Mouse (Mus musculus) lung, postnatal 0 days (tissue): ENCODE results near the gene Nav1. TPM values are rescaled to one million over a fixed set of nuclear protein-coding genes. Genes with fewer than 3 reads are reported as not detected.
A peak's percentile ranks its signal among the peaks of the same experiment; 100 is the strongest.

Experiments
- ATAC-seq: fragments of 200-750 bp; cut with Nextera tagmentation; 2 replicates; pipeline ENCODE4 v1.8.0; 2017; ENCODE audit warnings: moderate library complexity
- DNase-seq: peaks from one replicate; pipeline ENCODE4 v3.0.0-alpha.2; 2016; ENCODE audit warnings: low spot score
- H3K27ac ChIP-seq: fragments of 300-500 bp; sonication (generic); 2 replicates; pipeline ENCODE4 v1.5.1; 2014; ENCODE audit warnings: antibody characterized with exemption, mild to moderate bottlenecking, low read length, mixed read lengths
- H3K27me3 ChIP-seq: fragments of 300-500 bp; sonication (generic); replicated peaks from 2 replicates; pipeline ENCODE4 v1.6.1; 2014; ENCODE audit warnings: low read length, mixed read lengths; ENCODE audit not compliant: insufficient read depth
- H3K36me3 ChIP-seq: fragments of 300-500 bp; sonication (generic); 2 replicates; pipeline ENCODE4 v1.6.1; 2014; ENCODE audit warnings: low read length, mixed read lengths; ENCODE audit not compliant: insufficient read depth
- H3K4me1 ChIP-seq: fragments of 300-500 bp; sonication (generic); 2 replicates; pipeline ENCODE4 v1.6.1; 2014; ENCODE audit warnings: antibody characterized with exemption, low read depth, low read length, mixed read lengths; ENCODE audit not compliant: insufficient read depth
- H3K4me2 ChIP-seq: fragments of 300-500 bp; sonication (generic); replicated peaks from 2 replicates; pipeline ENCODE4 v1.6.1; 2014; ENCODE audit warnings: low read depth, mild to moderate bottlenecking, low read length, moderate library complexity, mixed read lengths
- H3K4me3 ChIP-seq: fragments of 300-500 bp; sonication (generic); 2 replicates; pipeline ENCODE4 v1.5.1; 2014; ENCODE audit warnings: low read depth, low read length
- H3K9ac ChIP-seq: fragments of 300-500 bp; sonication (generic); replicated peaks from 2 replicates; pipeline ENCODE4 v1.6.1; 2014; ENCODE audit warnings: low read depth, mild to moderate bottlenecking
- H3K9me3 ChIP-seq: fragments of 300-500 bp; sonication (generic); 2 replicates; pipeline ENCODE4 v1.6.1; 2016; ENCODE audit warnings: low read length, mixed read lengths
- CTCF ChIP-seq: IDR thresholded peaks from 2 replicates; pipeline ENCODE4 v1.5.1; 2016; ENCODE audit warnings: antibody characterized with exemption, mild to moderate bottlenecking
- EP300 ChIP-seq: IDR thresholded peaks from 2 replicates; pipeline ENCODE4 v1.6.1; 2016; ENCODE audit warnings: antibody characterized with exemption, mild to moderate bottlenecking, control low read depth
- WGBS: fragments of 180-500 bp; shearing (Covaris S2); extraction: QIAGEN DNeasy Blood & Tissue Kit; methylation state at CpG from one replicate; pipeline ENCODE4 v1.1.7; 2014; 5-methylcytosine and 5-hydroxymethylcytosine counted together
- polyA plus RNA-seq: library from polyadenylated mRNA; unstranded; fragments of >200 nt; fragmentation: Nextera tagmentation; extraction: Ambion mirVana; gene quantifications from 2 replicates; pipeline ENCODE4 v1.2.1, GENCODE M21; 2015

The Nav1 gene
- polyA plus RNA-seq, 1 experiment from 2014 or later, result 5.7 TPM

DNA sequence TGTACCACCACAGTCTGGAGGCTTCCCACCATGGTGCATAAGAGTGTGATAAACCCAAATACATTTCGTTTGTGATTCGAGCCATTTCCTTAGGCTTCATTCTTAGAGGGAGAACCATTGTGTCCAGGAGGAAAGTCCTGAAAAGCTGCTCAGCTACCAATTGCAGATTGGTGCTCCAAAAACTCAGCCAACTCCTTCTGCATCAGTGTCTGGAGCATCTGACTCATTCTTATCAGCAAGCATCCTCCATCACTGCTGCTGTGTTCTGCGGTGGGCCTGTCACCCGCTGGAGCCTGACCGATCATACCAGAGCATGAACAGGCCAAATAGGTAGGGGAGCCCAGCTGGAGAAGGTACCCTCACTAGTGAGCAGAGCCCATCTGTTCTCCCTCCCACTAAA, 16.0 kb upstream of the Nav1 start:
- no peak for DNase-seq
- no peaks in the 10 kb centered on the region for H3K4me1 ChIP-seq
- WGBS, result 79% methylated on average over 5 of the region's 5 CpGs
- H3K4me3 ChIP-seq, result no peak overlapping the region
- no peak for ATAC-seq
- no peaks in the 10 kb centered on the region for H3K27me3 ChIP-seq
- H3K27ac ChIP-seq, result no peak overlapping the region
- TF ChIP-seq CTCF (no peak), EP300 (no peak)
- H3K4me2 ChIP-seq, result no peak overlapping the region
- no peaks in the 10 kb centered on the region for H3K36me3 ChIP-seq
- no peak overlapping the region for H3K9ac ChIP-seq
- no peaks in the 10 kb centered on the region for H3K9me3 ChIP-seq

DNA sequence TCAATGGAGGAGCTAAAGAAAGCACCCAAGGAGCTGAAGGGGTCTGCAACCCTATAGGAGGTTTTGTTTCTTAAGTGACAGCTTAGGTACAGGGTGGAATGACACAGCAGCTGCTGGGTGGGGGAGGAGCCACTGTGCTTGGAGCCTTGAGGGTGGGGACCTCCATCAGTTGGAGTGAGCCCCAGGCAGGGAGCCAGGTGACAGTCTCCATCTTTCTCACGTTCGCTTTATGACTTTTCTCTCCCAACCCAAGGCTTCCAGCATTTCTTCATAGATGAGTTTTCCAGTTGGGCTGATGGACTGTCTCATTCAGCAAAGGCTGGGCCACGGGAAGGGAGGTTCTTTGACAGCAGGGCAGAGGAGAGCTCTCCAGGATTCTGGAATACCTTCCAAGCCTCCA, 14.2 kb upstream of the Nav1 start:
- TF ChIP-seq CTCF (no peak), EP300 (no peak)
- no peak overlapping the region for H3K4me2 ChIP-seq
- 36% methylated on average over 3 of the region's 3 CpGs for WGBS
- H3K27me3 ChIP-seq, result no peaks in the 10 kb centered on the region
- H3K9ac ChIP-seq, result no peak overlapping the region
- H3K36me3 ChIP-seq, result no peaks in the 10 kb centered on the region
- DNase-seq, result no peak
- no peak for ATAC-seq
- peaks cover 2% of the 10 kb centered on the region; the same call in 1 of the 2 replicates for H3K4me1 ChIP-seq
- no peaks in the 10 kb centered on the region for H3K9me3 ChIP-seq
- H3K27ac ChIP-seq, result no peak overlapping the region
- H3K4me3 ChIP-seq, result no peak overlapping the region

DNA sequence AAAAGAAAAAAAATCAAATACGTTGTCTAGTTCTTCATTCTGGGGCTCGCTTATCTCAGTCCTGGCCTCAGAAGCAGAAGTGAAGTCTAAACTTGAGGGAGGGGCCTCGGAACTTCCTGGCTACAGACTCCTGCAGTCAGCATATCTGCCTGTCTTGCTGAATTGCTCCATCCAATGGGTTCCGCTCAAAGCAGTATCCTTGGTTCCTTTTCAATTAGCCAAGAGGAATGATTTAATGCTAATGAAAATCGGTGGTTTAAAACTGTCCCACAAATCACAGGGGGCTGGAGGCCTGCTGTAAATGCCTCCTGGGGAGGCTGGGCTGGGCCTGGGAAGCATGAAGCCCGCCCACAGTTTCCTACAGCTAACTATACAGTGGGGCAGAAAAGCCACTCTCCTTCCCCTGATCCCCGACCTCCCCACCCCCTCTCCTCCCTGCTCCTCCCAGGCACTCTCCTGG, 12.9 kb upstream of the Nav1 start:
- Histone ChIP-seq H3K4me1 (peaks cover 2% of the 10 kb centered on the region; the same call in 1 of the 2 replicates), H3K4me3 (no peak overlapping the region), H3K27me3 (no peaks in the 10 kb centered on the region), H3K9me3 (no peaks in the 10 kb centered on the region), H3K4me2 (no peak overlapping the region), H3K27ac (peak overlapping the region; percentile 32; the same call in 1 of the 2 replicates), H3K9ac (no peak overlapping the region), H3K36me3 (no peaks in the 10 kb centered on the region)
- DNase-seq (peak; percentile 64), ATAC-seq (peak; percentile 55)
- 11% methylated on average over 7 of the region's 7 CpGs for WGBS
- no peak for TF ChIP-seq EP300
- TF ChIP-seq CTCF, result no peak

DNA sequence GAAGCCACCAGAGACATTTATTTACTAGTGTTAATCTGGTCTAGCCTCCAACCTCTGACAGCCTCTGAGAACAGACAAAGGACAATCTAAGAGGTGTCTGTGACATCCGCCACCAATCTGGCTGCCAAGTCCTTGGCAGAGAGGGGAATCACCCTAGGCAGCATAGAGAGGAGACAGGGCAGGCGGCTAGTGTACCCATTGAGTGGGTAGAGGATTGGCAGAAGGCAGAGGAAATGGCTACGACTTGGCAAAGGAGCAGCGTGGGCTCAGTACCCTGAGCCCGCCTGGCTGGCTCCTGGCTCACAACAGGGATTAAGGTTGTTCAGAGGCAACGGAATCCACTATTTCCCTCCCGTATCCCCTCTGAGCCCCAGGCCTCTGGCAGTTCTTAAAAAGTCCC, 12.0 kb upstream of the Nav1 start:
- Histone ChIP-seq H3K27me3 (no peaks in the 10 kb centered on the region), H3K27ac (no peak overlapping the region), H3K4me2 (no peak overlapping the region), H3K4me1 (peaks cover 2% of the 10 kb centered on the region; the same call in 1 of the 2 replicates), H3K36me3 (no peaks in the 10 kb centered on the region), H3K4me3 (no peak overlapping the region), H3K9me3 (no peaks in the 10 kb centered on the region), H3K9ac (no peak overlapping the region)
- TF ChIP-seq CTCF, result no peak
- TF ChIP-seq EP300, result no peak
- ATAC-seq, result no peak
- DNase-seq, result no peak
- 55% methylated on average over 7 of the region's 7 CpGs for WGBS

DNA sequence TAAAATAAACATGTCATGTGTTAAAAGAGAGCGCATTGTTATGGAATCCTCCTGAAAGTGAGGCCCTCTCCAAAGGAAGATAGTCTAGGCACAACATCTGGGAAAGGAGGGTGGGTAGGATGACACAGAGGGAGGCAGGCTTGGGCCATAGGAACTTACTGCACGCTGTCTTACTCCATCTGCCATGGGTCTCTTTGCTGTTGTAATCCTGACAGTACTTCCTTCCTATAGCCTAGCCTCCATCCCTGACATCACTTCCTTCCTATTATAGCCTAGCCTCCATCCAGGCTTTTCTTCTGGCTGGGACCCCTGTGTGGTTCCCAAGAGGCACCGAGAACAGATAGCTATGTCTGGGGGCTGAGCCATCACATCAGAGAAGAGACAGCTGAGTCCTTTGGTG, 10.2 kb upstream of the Nav1 start:
- ATAC-seq (peak; percentile 54; the same call in 1 of the 2 replicates), DNase-seq (peak; percentile 20)
- no peak overlapping the region for H3K4me3 ChIP-seq
- TF ChIP-seq CTCF (no peak), EP300 (no peak)
- 66% methylated on average over 3 of the region's 3 CpGs for WGBS
- H3K4me1 ChIP-seq, result peaks cover 2% of the 10 kb centered on the region; the same call in 1 of the 2 replicates
- H3K36me3 ChIP-seq, result no peaks in the 10 kb centered on the region
- no peaks in the 10 kb centered on the region for H3K9me3 ChIP-seq
- H3K27me3 ChIP-seq, result no peaks in the 10 kb centered on the region
- H3K9ac ChIP-seq, result no peak overlapping the region
- no peak overlapping the region for H3K4me2 ChIP-seq
- no peak overlapping the region for H3K27ac ChIP-seq

DNA sequence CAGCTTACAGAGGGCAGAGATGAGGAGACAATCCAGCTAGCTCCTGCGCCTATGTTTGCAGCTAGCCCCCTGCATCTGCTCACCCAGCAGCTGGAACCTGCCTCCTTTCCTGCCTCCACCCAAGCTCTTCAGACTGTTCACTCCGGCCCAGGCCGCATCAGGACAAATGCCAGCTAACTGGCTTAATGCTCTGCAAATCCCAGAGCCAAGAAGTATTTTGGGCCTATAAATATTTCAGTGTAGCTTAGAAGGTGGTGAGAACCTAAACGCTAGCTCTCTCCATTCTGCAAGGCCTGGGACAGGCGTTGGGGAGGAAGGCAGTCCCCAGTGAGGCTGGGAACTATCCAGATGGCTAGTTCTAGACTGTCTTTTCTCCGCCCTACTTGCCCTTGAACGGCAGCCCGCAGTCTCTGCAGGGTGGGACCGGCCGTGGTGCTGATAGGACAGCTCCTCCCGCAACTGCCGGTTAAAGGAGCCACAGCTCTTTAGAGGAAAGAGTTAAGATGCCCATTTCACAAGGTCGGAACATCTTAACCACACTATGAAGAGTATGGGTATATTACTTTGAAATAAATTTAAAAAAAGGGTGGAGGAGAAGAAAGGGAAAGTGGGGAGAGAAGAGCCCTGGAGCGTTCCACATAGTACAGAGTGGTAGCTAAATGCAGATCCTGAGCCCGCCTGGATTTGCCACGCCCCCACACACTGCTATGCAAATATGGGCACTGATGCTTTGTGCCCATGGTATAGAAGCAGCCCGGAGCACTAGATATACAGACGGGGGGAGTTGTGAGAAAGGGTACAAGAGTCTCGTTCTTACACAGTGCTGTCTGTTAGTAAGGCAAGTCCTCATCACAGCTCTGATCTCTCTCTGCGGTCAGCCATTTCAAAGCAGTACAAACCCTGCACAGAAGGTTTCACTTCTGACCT, 8.9 kb upstream of the Nav1 start:
- Histone ChIP-seq H3K9me3 (no peaks in the 10 kb centered on the region), H3K4me3 (no peak overlapping the region), H3K4me1 (peaks cover 2% of the 10 kb centered on the region; the same call in 1 of the 2 replicates), H3K9ac (no peak overlapping the region), H3K27ac (no peak overlapping the region), H3K4me2 (no peak overlapping the region), H3K27me3 (no peaks in the 10 kb centered on the region), H3K36me3 (no peaks in the 10 kb centered on the region)
- WGBS, result 21% methylated on average over 20 of the region's 20 CpGs
- TF ChIP-seq EP300 (no peak), CTCF (no peak)
- peak; percentile 82 for DNase-seq
- ATAC-seq, result peak; percentile 73
